Mouse (Mus musculus): ENCODE data around the gene Tmbim4. TPM values are rescaled to one million over a fixed set of nuclear protein-coding genes. Genes with fewer than 3 reads are reported as not detected.

Gene Tmbim4
- 145 and 146 TPM in 2 replicates for polyA plus RNA-seq (2015; fragmentation: Nextera tagmentation; extraction: Ambion mirVana)

GRCm38 (mm10) chr10:120201131-120201921, at the start of gene Tmbim4:
TSS of gene Tmbim4 (plus strand) at chr10:120201590.

GRCm38 (mm10) chr10:120201961-120202402, 592 bp downstream of the Tmbim4 start, which contains the start of gene Irak3:
TSS of gene Irak3 (minus strand) at chr10:120202130.

GRCm38 (mm10) chr10:120226871-120227661, 25.7 kb downstream of the Tmbim4 start, which contains the start of gene Llph:
TSS of gene Llph (plus strand) at chr10:120227070.

Other genes starting within 250 kb of the Tmbim4 start
- gene Helb, start 88.6 kb upstream of the Tmbim4 start, polyA plus RNA-seq (2015; fragmentation: Nextera tagmentation; extraction: Ambion mirVana) = 2.3 and 3.0 TPM in 2 replicates
- 0.28 and 0.66 TPM in 2 replicates for gene Irak3, start 540 bp downstream of the Tmbim4 start, polyA plus RNA-seq (2015; fragmentation: Nextera tagmentation; extraction: Ambion mirVana)
- gene Llph, start 25.5 kb downstream of the Tmbim4 start, polyA plus RNA-seq (2015; fragmentation: Nextera tagmentation; extraction: Ambion mirVana) = 38.3 and 39.1 TPM in 2 replicates

Data from neural tube, postnatal 0 days (tissue).